Mouse (Mus musculus): Measurements from ENCODE around the gene Bex4. TPM values are rescaled to one million over a fixed set of nuclear protein-coding genes. Genes with fewer than 3 reads are reported as not detected.
"Not testable (repeated sequence)": the region's sequence is repeated elsewhere in the genome, so short reads cannot be mapped to it uniquely, and the experiment has no call there.

The Bex4 gene
- polyA plus RNA-seq (2012; rRNA removed), result 22.9 and 23.4 TPM in 2 replicates

- peak within 1 kb of the TSS; percentile 26; the same call in 1 of the 2 replicates for H3K4me3 ChIP-seq (ENCODE audit: insufficient read depth, low read length)
- H3K27ac ChIP-seq (ENCODE audit: insufficient read depth, low read length); H3K4me1 ChIP-seq (ENCODE audit: control insufficient read depth, insufficient read depth, low read length): not testable (repeated sequence)
Measured at GRCm38 (mm10) chrX:136138827-136139639, at the start of gene Bex4. Gene Bex4 (plus strand): TSS chrX:136138996.

GRCm38 (mm10) chrX:136092497-136093279, 46.1 kb upstream of the Bex4 start:
- H3K4me1 ChIP-seq (ENCODE audit: control insufficient read depth, insufficient read depth, low read length), result no peaks in the 10 kb centered on the region; the same call in 1 of the 2 replicates
- H3K4me3 ChIP-seq (ENCODE audit: insufficient read depth, low read length), result no peak overlapping the region
- H3K27ac ChIP-seq (ENCODE audit: insufficient read depth, low read length), result no peak overlapping the region
- TF ChIP-seq CTCF (IDR thresholded peaks at IDR 0.05; ENCODE audit: extremely low read depth, insufficient read depth, low read length), result no peak
- no peak for TF ChIP-seq POLR2A (IDR thresholded peaks at IDR 0.05; ENCODE audit: extremely low read depth, insufficient read depth, low read length)

- Histone ChIP-seq H3K4me1 (ENCODE audit: control insufficient read depth, insufficient read depth, low read length) (no peaks in the 10 kb centered on the region; the same call in 1 of the 2 replicates), H3K4me3 (ENCODE audit: insufficient read depth, low read length) (no peak overlapping the region), H3K27ac (ENCODE audit: insufficient read depth, low read length) (no peak overlapping the region)
- TF ChIP-seq CTCF (IDR thresholded peaks at IDR 0.05; ENCODE audit: extremely low read depth, insufficient read depth, low read length) (no peak), POLR2A (IDR thresholded peaks at IDR 0.05; ENCODE audit: extremely low read depth, insufficient read depth, low read length) (no peak)
Measured at GRCm38 (mm10) chrX:136094421-136094820, 44.4 kb upstream of the Bex4 start.

- H3K4me3 ChIP-seq (ENCODE audit: insufficient read depth, low read length), result no peak overlapping the region
- TF ChIP-seq POLR2A (IDR thresholded peaks at IDR 0.05; ENCODE audit: extremely low read depth, insufficient read depth, low read length) (no peak), CTCF (IDR thresholded peaks at IDR 0.05; ENCODE audit: extremely low read depth, insufficient read depth, low read length) (no peak)
- H3K4me1 ChIP-seq (ENCODE audit: control insufficient read depth, insufficient read depth, low read length), result no peaks in the 10 kb centered on the region
- no peak overlapping the region; the same call in 1 of the 2 replicates for H3K27ac ChIP-seq (ENCODE audit: insufficient read depth, low read length)
Measured at GRCm38 (mm10) chrX:136104046-136104723, 34.6 kb upstream of the Bex4 start.

GRCm38 (mm10) chrX:136104724-136105088, 34.1 kb upstream of the Bex4 start:
- no peak overlapping the region for H3K4me3 ChIP-seq (ENCODE audit: insufficient read depth, low read length)
- H3K27ac ChIP-seq (ENCODE audit: insufficient read depth, low read length), result no peak overlapping the region
- no peaks in the 10 kb centered on the region for H3K4me1 ChIP-seq (ENCODE audit: control insufficient read depth, insufficient read depth, low read length)
- TF ChIP-seq POLR2A (IDR thresholded peaks at IDR 0.05; ENCODE audit: extremely low read depth, insufficient read depth, low read length) (no peak), CTCF (IDR thresholded peaks at IDR 0.05; ENCODE audit: extremely low read depth, insufficient read depth, low read length) (no peak)

GRCm38 (mm10) chrX:136107942-136108341, 30.9 kb upstream of the Bex4 start:
- TF ChIP-seq CTCF (IDR thresholded peaks at IDR 0.05; ENCODE audit: extremely low read depth, insufficient read depth, low read length), result peak; percentile 55; the same call in 1 of the 2 replicates
- no peak for TF ChIP-seq POLR2A (IDR thresholded peaks at IDR 0.05; ENCODE audit: extremely low read depth, insufficient read depth, low read length)
- no peaks in the 10 kb centered on the region for H3K4me1 ChIP-seq (ENCODE audit: control insufficient read depth, insufficient read depth, low read length)
- H3K27ac ChIP-seq (ENCODE audit: insufficient read depth, low read length), result no peak overlapping the region
- H3K4me3 ChIP-seq (ENCODE audit: insufficient read depth, low read length), result no peak overlapping the region; the same call in 1 of the 2 replicates

- TF ChIP-seq POLR2A (IDR thresholded peaks at IDR 0.05; ENCODE audit: extremely low read depth, insufficient read depth, low read length) (no peak), CTCF (IDR thresholded peaks at IDR 0.05; ENCODE audit: extremely low read depth, insufficient read depth, low read length) (no peak)
- no peak overlapping the region for H3K27ac ChIP-seq (ENCODE audit: insufficient read depth, low read length)
- peak overlapping the region; percentile 32; the same call in 1 of the 2 replicates for H3K4me3 ChIP-seq (ENCODE audit: insufficient read depth, low read length)
- peaks cover 2% of the 10 kb centered on the region; the same call in 1 of the 2 replicates for H3K4me1 ChIP-seq (ENCODE audit: control insufficient read depth, insufficient read depth, low read length)
Measured at GRCm38 (mm10) chrX:136115015-136115414, 23.8 kb upstream of the Bex4 start.

- peak overlapping the region; percentile 32 for H3K4me3 ChIP-seq (ENCODE audit: insufficient read depth, low read length)
- no peak for TF ChIP-seq CTCF (IDR thresholded peaks at IDR 0.05; ENCODE audit: extremely low read depth, insufficient read depth, low read length)
- peak; percentile 52; the same call in 1 of the 2 replicates for TF ChIP-seq POLR2A (IDR thresholded peaks at IDR 0.05; ENCODE audit: extremely low read depth, insufficient read depth, low read length)
- peaks cover 2% of the 10 kb centered on the region; the same call in 1 of the 2 replicates for H3K4me1 ChIP-seq (ENCODE audit: control insufficient read depth, insufficient read depth, low read length)
- H3K27ac ChIP-seq (ENCODE audit: insufficient read depth, low read length), result peak overlapping the region; percentile 24; the same call in 1 of the 2 replicates
Measured at GRCm38 (mm10) chrX:136115419-136115961, 23.3 kb upstream of the Bex4 start.

Measured in cortical plate, adult 2 months (tissue).